Mouse (Mus musculus) cortical plate, adult 2 months (tissue): ENCODE measurements around the gene Mgmt.

Source experiments
- CTCF ChIP-seq: fragments of 200-500 bp; IDR thresholded peaks from 2 replicates; pipeline ENCODE4 v1.5.1; 2011; ENCODE audit warnings: mild to moderate bottlenecking, control low read depth, low read length; ENCODE audit not compliant: insufficient read depth; ENCODE audit errors: extremely low read depth
- POLR2A ChIP-seq: fragments of 200-500 bp; IDR thresholded peaks from 2 replicates; pipeline ENCODE4 v1.6.1; 2011; ENCODE audit warnings: mild to moderate bottlenecking, low read length, control low read depth; ENCODE audit not compliant: insufficient read depth; ENCODE audit errors: extremely low read depth

GRCm38 (mm10) chr7:137066211-137066610, 171.8 kb downstream of the Mgmt start:
- no peak for TF ChIP-seq CTCF
- no peak for TF ChIP-seq POLR2A
